Mouse (Mus musculus): ENCODE results near the gene Tango6. TPM values are rescaled to one million over a fixed set of nuclear protein-coding genes. Genes with fewer than 3 reads are reported as not detected.
"Not testable (repeated sequence)": the region's sequence is repeated elsewhere in the genome, so short reads cannot be mapped to it uniquely, and the experiment has no call there.

Tango6 gene
- total and polyA plus RNA-seq, 3 experiments = 2.9 to 6.4 (median 4.5) TPM

- H3K79me2 ChIP-seq (replicated peaks; ENCODE audit: control insufficient read depth, extremely low read depth, insufficient read depth, poor library complexity, severe bottlenecking); H3K9me3 ChIP-seq (replicated peaks; ENCODE audit: low read length); H3K4me2 ChIP-seq (ENCODE audit: insufficient read depth, low read depth, poor library complexity, severe bottlenecking); H3K27me3 ChIP-seq (replicated peaks); in situ Hi-C loops (cut with MboI; ENCODE audit: low pct_ligation_motif_present, low pct_unique_long_range_greater_than_20kb, low sequenced_read_pairs); H3K4me3 ChIP-seq (replicated peaks in 1 of 3; ENCODE audit: low read depth in 2 of 3, low read length in 2 of 3, poor library complexity in 1 of 3); H3K27ac ChIP-seq (ENCODE audit: insufficient read depth, low read depth); dilution Hi-C loops (cut with MboI; ENCODE audit: extremely low pct_ligation_motif_present, extremely low pct_unique_long_range_greater_than_20kb, low sequenced_read_pairs): not testable (repeated sequence)
- Histone ChIP-seq H3K9ac (ENCODE audit: insufficient read depth, low read depth) (peak overlapping the region; percentile 35; the same call in 1 of the 2 replicates), H3K36me3 (replicated peaks in 1 of 2; ENCODE audit: control insufficient read depth in 1 of 2, insufficient read depth in 1 of 2, low read length in 1 of 2) (peaks cover 0 to 16% of the 10 kb centered on the region in 2 experiments), H3K4me1 (ENCODE audit: control insufficient read depth in 1 of 2, insufficient read depth in 2 of 2) (peaks cover 12 to 22% of the 10 kb centered on the region in 2 experiments)
- TF ChIP-seq MAFK (IDR thresholded peaks at IDR 0.05; ENCODE audit: insufficient replicate concordance, low read length) (peak; percentile 44; the same call in 1 of the 2 replicates), USF1 (IDR thresholded peaks at IDR 0.05; ENCODE audit: low read depth, low read length) (peak; percentile 58), TBP (conservative IDR thresholded peaks at IDR 0.05; ENCODE audit: low read depth, low read length) (peak; percentile 93), EP300 (IDR thresholded peaks at IDR 0.05; ENCODE audit: low read length) (peak; percentile 70), JUN (IDR thresholded peaks at IDR 0.05; ENCODE audit: insufficient read depth, low read depth, low read length) (0 out of 2 replicates have a peak, but pooled peaks have one; percentile 18), MYC (IDR thresholded peaks at IDR 0.05; ENCODE audit: low read depth, low read length) (peak; percentile 62; the same call in 1 of the 2 replicates), ZNF384 (IDR thresholded peaks at IDR 0.05; ENCODE audit: low read depth, low read length) (peak; percentile 82), CTCF (conservative IDR thresholded peaks at IDR 0.05 in 1 of 2, IDR thresholded peaks at IDR 0.05 in 1 of 2; ENCODE audit: low read depth in 2 of 2, low read length in 2 of 2) (peak in 1 of 2 experiments; percentile 13; a peak in 1 of 4 replicates), BHLHE40 (IDR thresholded peaks at IDR 0.05; ENCODE audit: low read depth, low read length) (0 out of 2 replicates have a peak, but pooled peaks have one; percentile 26), TCF12 (IDR thresholded peaks at IDR 0.05; ENCODE audit: low read depth, low read length) (0 out of 2 replicates have a peak, but pooled peaks have one; percentile 6), SIN3A (IDR thresholded peaks at IDR 0.05; ENCODE audit: low read length) (0 out of 2 replicates have a peak, but pooled peaks have one; percentile 19)
- DNase-seq (ENCODE audit: extremely low read depth) = peak; percentile 85
Measured at GRCm38 (mm10) chr8:106802384-106803137, 119.7 kb downstream of the Tango6 start.

- no peak for DNase-seq (ENCODE audit: extremely low read depth)
- no peak overlapping the region for H3K9ac ChIP-seq (ENCODE audit: insufficient read depth, low read depth)
- peaks cover 14 to 23% of the 10 kb centered on the region in 2 experiments for H3K4me1 ChIP-seq (ENCODE audit: control insufficient read depth in 1 of 2, insufficient read depth in 2 of 2)
- TF ChIP-seq ZNF384 (IDR thresholded peaks at IDR 0.05; ENCODE audit: low read depth, low read length) (no peak), MXI1 (IDR thresholded peaks at IDR 0.05; ENCODE audit: low read depth, low read length) (no peak), MAX (IDR thresholded peaks at IDR 0.05; ENCODE audit: low read length) (no peak), JUND (conservative IDR thresholded peaks at IDR 0.05; ENCODE audit: low read depth, low read length) (no peak), PAX5 (IDR thresholded peaks at IDR 0.05; ENCODE audit: low read length) (no peak), CTCF (conservative IDR thresholded peaks at IDR 0.05 in 1 of 2, IDR thresholded peaks at IDR 0.05 in 1 of 2; ENCODE audit: low read depth in 2 of 2, low read length in 2 of 2) (peak; percentile 19 to 24; a peak in 3 of 4 replicates), SMC3 (IDR thresholded peaks at IDR 0.05; ENCODE audit: low read depth, low read length) (peak; percentile 5; the same call in 1 of the 2 replicates), USF2 (conservative IDR thresholded peaks at IDR 0.05; ENCODE audit: low read depth, low read length) (no peak)
- peaks cover 5% of the 10 kb centered on the region for H3K9me3 ChIP-seq (replicated peaks; ENCODE audit: low read length)
- H3K4me3 ChIP-seq (replicated peaks in 1 of 3; ENCODE audit: low read depth in 2 of 3, low read length in 2 of 3, poor library complexity in 1 of 3) = no peak overlapping the region
- no peak overlapping the region for H3K27ac ChIP-seq (ENCODE audit: insufficient read depth, low read depth)
- H3K4me2 ChIP-seq (ENCODE audit: insufficient read depth, low read depth, poor library complexity, severe bottlenecking) = no peak overlapping the region
- dilution Hi-C loops (cut with MboI; ENCODE audit: extremely low pct_ligation_motif_present, extremely low pct_unique_long_range_greater_than_20kb, low sequenced_read_pairs) (no loop called here), in situ Hi-C loops (cut with MboI; ENCODE audit: low pct_ligation_motif_present, low pct_unique_long_range_greater_than_20kb, low sequenced_read_pairs) (loop anchor here (5.0 kb wide), 1 partner anchor 81 kb away; no protein-coding TSS in a partner anchor)
- H3K79me2 ChIP-seq (replicated peaks; ENCODE audit: control insufficient read depth, extremely low read depth, insufficient read depth, poor library complexity, severe bottlenecking) = no peaks in the 10 kb centered on the region
- peaks cover 0 to 30% of the 10 kb centered on the region in 2 experiments for H3K36me3 ChIP-seq (replicated peaks in 1 of 2; ENCODE audit: control insufficient read depth in 1 of 2, insufficient read depth in 1 of 2, low read length in 1 of 2)
- H3K27me3 ChIP-seq (replicated peaks) = no peaks in the 10 kb centered on the region
Measured at GRCm38 (mm10) chr8:106805859-106806258, 123.0 kb downstream of the Tango6 start.

Data from CH12.LX (cell line).